Mouse (Mus musculus) cerebellum, adult 2 months (tissue): Measurements from ENCODE around the gene Etv2.

ENCODE experiments used
- CTCF ChIP-seq: fragments of 200-500 bp; IDR thresholded peaks from 2 replicates; pipeline ENCODE4 v1.5.1; 2011; ENCODE audit warnings: low read depth, mild to moderate bottlenecking, control low read depth, low read length, moderate library complexity, borderline replicate concordance; ENCODE audit not compliant: insufficient read depth
- POLR2A ChIP-seq: fragments of 200-500 bp; IDR thresholded peaks from 2 replicates; pipeline ENCODE4 v1.6.1; 2011; ENCODE audit warnings: low read length, control low read depth, borderline replicate concordance; ENCODE audit not compliant: insufficient read depth

GRCm38 (mm10) chr7:30604424-30604823 is 31.2 kb downstream of the Etv2 start:
- TF ChIP-seq CTCF: no peak
- TF ChIP-seq POLR2A: no peak
